Mouse (Mus musculus) C2C12 (cell line): ENCODE measurements around the gene Kctd17.

Source experiments
- CEBPB ChIP-seq: IDR thresholded peaks from one replicate; pipeline ENCODE4 v1.6.1; 2011; ENCODE audit warnings: low read depth, mild to moderate bottlenecking, control low read depth, moderate library complexity
- CTCF ChIP-seq: IDR thresholded peaks from one replicate; pipeline ENCODE4 v1.5.1; 2011; ENCODE audit not compliant: control insufficient read depth, insufficient read depth, insufficient read length
- MAX ChIP-seq: IDR thresholded peaks from one replicate; pipeline ENCODE4 v1.6.1; 2011; ENCODE audit warnings: mild to moderate bottlenecking, control low read depth
- MYOD1 ChIP-seq: IDR thresholded peaks from one replicate; pipeline ENCODE4 v1.6.1; 2011; ENCODE audit warnings: low read depth; ENCODE audit not compliant: control insufficient read depth, insufficient read length
- MYOG ChIP-seq: IDR thresholded peaks from one replicate; pipeline ENCODE4 v1.6.1; 2011; ENCODE audit not compliant: control insufficient read depth, insufficient read length; ENCODE audit errors: extremely low read depth
- USF1 ChIP-seq: IDR thresholded peaks from one replicate; pipeline ENCODE4 v1.6.1; 2011; ENCODE audit warnings: low read depth, mild to moderate bottlenecking, control low read depth, moderate library complexity

DNA sequence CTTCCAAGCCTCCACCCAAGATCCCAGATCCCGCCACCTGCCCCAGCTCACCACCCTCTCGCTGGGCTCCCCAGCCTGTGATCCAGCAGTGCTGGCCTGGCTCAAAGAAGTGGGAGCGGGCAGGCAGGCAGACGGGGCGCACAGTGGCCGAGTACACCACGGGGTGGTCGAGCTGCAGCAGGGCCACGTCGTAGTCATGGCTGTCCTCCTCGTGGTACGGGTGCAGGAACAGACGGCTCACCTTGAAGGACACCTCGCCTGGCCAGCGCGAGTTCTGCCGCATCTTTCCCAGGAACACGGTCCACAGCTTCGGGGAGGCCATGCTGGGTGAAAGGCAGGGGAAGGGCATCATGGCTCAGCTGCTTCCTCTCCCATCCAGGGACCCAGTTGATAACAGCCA is 13.9 kb downstream of the Kctd17 start:
- TF ChIP-seq USF1 (no peak), CTCF (no peak), MAX (no peak), MYOG (no peak), MYOD1 (no peak), CEBPB (no peak)
